In the genomic region with DNA sequence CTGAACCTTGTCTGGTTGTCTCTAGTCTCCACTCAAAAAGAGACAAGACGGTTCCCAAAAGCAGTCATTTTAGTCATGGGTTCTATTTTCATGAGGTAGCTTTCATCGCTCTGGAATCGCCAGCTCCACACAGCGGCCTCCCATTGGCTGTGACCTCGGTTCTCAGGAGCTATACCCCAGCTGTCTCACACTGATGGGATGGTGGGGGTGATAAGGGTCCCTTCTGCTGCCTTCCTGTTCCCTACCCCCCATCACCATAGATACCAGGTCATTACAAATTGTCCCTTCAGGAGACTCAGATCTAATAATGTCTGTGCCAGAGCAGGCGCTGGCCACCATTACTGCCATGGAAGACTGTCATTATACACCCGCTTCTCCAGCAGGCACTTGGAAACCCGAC, we compare ENCODE assay signal across 18 mouse cellular contexts.
DNase-seq lines count a peak whose midpoint lies in the region; ATAC-seq and TF ChIP-seq lines count a peak whose summit lies in the region.
"Had no signal": no experiment of that assay in that cellular context is flagged by ENCODE, and none has a peak within 500 bp of the region (broad histone marks: within the 10 kb centered on the region; RNA-seq: fewer than 3 reads in every experiment).

No protein-coding gene starts in this region.

- H3K27ac ChIP-seq in forebrain, embryonic 10.5 days: peak overlapping the region; percentile 35; the same call in 1 of the 2 replicates
- no peak overlapping the region for H3K27ac ChIP-seq in forebrain, postnatal 0 days (ENCODE audit: low read depth, low read length)
- H3K27ac ChIP-seq in hindbrain, embryonic 13.5 days: peak overlapping the region; percentile 89
- peak overlapping the region; percentile 61; the same call in 1 of the 2 replicates for H3K27ac ChIP-seq in midbrain, embryonic 16.5 days (ENCODE audit: low read length)
- H3K27ac ChIP-seq: liver, embryonic 15.5 days had no signal

- H3K9me3 ChIP-seq in forebrain, embryonic 10.5 days: no peaks in the 10 kb centered on the region
- no peaks in the 10 kb centered on the region for H3K9me3 ChIP-seq in forebrain, postnatal 0 days (ENCODE audit: low read length)
- no peaks in the 10 kb centered on the region for H3K9me3 ChIP-seq in hindbrain, embryonic 13.5 days
- H3K9me3 ChIP-seq in midbrain, embryonic 16.5 days (replicated peaks; ENCODE audit: control insufficient read depth, low read length, poor library complexity, severe bottlenecking): no peaks in the 10 kb centered on the region
- H3K9me3 ChIP-seq: G1E; liver, embryonic 15.5 days had no signal

- no peak overlapping the region for H3K9ac ChIP-seq in forebrain, postnatal 0 days
- H3K9ac ChIP-seq in hindbrain, embryonic 13.5 days: no peak overlapping the region
- no peak overlapping the region for H3K9ac ChIP-seq in midbrain, embryonic 16.5 days (ENCODE audit: low read depth, low read length)
- H3K9ac ChIP-seq: liver, embryonic 15.5 days had no signal

- WGBS in forebrain, embryonic 10.5 days: 83% methylated on average over 8 of the region's 8 CpGs
- 55% methylated on average over 8 of the region's 8 CpGs for WGBS in forebrain, postnatal 0 days
- 25% methylated on average over 8 of the region's 8 CpGs for WGBS in hindbrain, embryonic 13.5 days
- WGBS in midbrain, embryonic 16.5 days: 58% methylated on average over 8 of the region's 8 CpGs

- H3K36me3 ChIP-seq in forebrain, embryonic 10.5 days (replicated peaks): peaks cover 41% of the 10 kb centered on the region
- no peaks in the 10 kb centered on the region for H3K36me3 ChIP-seq in forebrain, postnatal 0 days (ENCODE audit: insufficient read depth)
- H3K36me3 ChIP-seq in hindbrain, embryonic 13.5 days: no peaks in the 10 kb centered on the region
- H3K36me3 ChIP-seq in midbrain, embryonic 16.5 days (ENCODE audit: control insufficient read depth, insufficient read depth, low read length): no peaks in the 10 kb centered on the region
- H3K36me3 ChIP-seq: liver, embryonic 15.5 days had no signal

- no peak overlapping the region for H3K4me3 ChIP-seq in forebrain, embryonic 10.5 days
- H3K4me3 ChIP-seq in forebrain, postnatal 0 days (ENCODE audit: low read depth, low read length): no peak overlapping the region
- no peak overlapping the region for H3K4me3 ChIP-seq in hindbrain, embryonic 13.5 days
- no peak overlapping the region for H3K4me3 ChIP-seq in midbrain, embryonic 16.5 days (ENCODE audit: low read depth, low read length)
- H3K4me3 ChIP-seq: liver, embryonic 15.5 days had no signal

- H3K4me1 ChIP-seq in forebrain, embryonic 10.5 days: peaks cover 90% of the 10 kb centered on the region
- peaks cover 2% of the 10 kb centered on the region; the same call in 1 of the 2 replicates for H3K4me1 ChIP-seq in forebrain, postnatal 0 days (ENCODE audit: insufficient read depth)
- H3K4me1 ChIP-seq in hindbrain, embryonic 13.5 days (replicated peaks): peaks cover 88% of the 10 kb centered on the region
- H3K4me1 ChIP-seq in midbrain, embryonic 16.5 days (ENCODE audit: control insufficient read depth, insufficient read depth, low read length): peaks cover 51% of the 10 kb centered on the region
- H3K4me1 ChIP-seq: liver, embryonic 15.5 days had no signal

- H3K27me3 ChIP-seq in forebrain, embryonic 10.5 days (ENCODE audit: poor library complexity, severe bottlenecking): no peaks in the 10 kb centered on the region
- H3K27me3 ChIP-seq in forebrain, postnatal 0 days (ENCODE audit: insufficient read depth, low read length): no peaks in the 10 kb centered on the region
- no peaks in the 10 kb centered on the region for H3K27me3 ChIP-seq in hindbrain, embryonic 13.5 days
- H3K27me3 ChIP-seq in midbrain, embryonic 16.5 days (ENCODE audit: control insufficient read depth, insufficient read depth, low read depth, low read length): no peaks in the 10 kb centered on the region
- H3K27me3 ChIP-seq: liver, embryonic 15.5 days had no signal

- DNase-seq in forebrain, embryonic 10.5 days (ENCODE audit: extremely low spot score, low spot score): no peak
- no peak for DNase-seq in forebrain, postnatal 0 days
- DNase-seq in brain, embryonic 14.5 days (ENCODE audit: low read depth): peak; percentile 73
- DNase-seq in yolk sac, embryonic 10.5 days (ENCODE audit: low spot score): no peak
- DNase-seq in ovary, postnatal 36 days (ENCODE audit: low spot score): no peak
- DNase-seq: cerebellum, postnatal 14 days; heart, adult 18-20 months; kidney, adult 18-20 months; kidney, postnatal 4 days; lung, postnatal 10 days; right cerebral cortex, adult 18-20 months; thymus, adult 18-20 months had no signal

- no peak for TF ChIP-seq POLR2A in brain, embryonic 14.5 days (IDR thresholded peaks at IDR 0.05; ENCODE audit: borderline replicate concordance, extremely low read depth, insufficient read depth, insufficient read length, poor library complexity, severe bottlenecking)

- ATAC-seq in forebrain, postnatal 0 days: no peak
- no peak; the same call in 1 of the 2 replicates for ATAC-seq in hindbrain, embryonic 13.5 days (ENCODE audit: low FRiP score)
- ATAC-seq in midbrain, embryonic 16.5 days: no peak
- no peak for ATAC-seq in megakaryocyte-erythroid progenitor cell, adult 5-6 weeks (replicated peaks; ENCODE audit: low FRiP score, low TSS enrichment, poor library complexity, severe bottlenecking)
- ATAC-seq: CD4-positive, CD25-positive, alpha-beta regulatory T cell, adult 4 months had no signal

- H3K4me2 ChIP-seq in forebrain, postnatal 0 days (ENCODE audit: low read depth): no peak overlapping the region
- no peak overlapping the region for H3K4me2 ChIP-seq in hindbrain, embryonic 13.5 days
- no peak overlapping the region for H3K4me2 ChIP-seq in midbrain, embryonic 16.5 days (ENCODE audit: low read length)
- H3K4me2 ChIP-seq: liver, embryonic 15.5 days had no signal

- no peak for TF ChIP-seq CTCF in forebrain, postnatal 0 days (IDR thresholded peaks at IDR 0.05; ENCODE audit: low read depth)
- TF ChIP-seq CTCF in brain, embryonic 14.5 days (IDR thresholded peaks at IDR 0.05; ENCODE audit: borderline replicate concordance, extremely low read depth, insufficient read depth, insufficient read length): no peak
